Mouse (Mus musculus) common myeloid progenitor, adult 5-6 weeks (primary cell): ENCODE results near the gene Srpr. TPM values are rescaled to one million over a fixed set of nuclear protein-coding genes. Genes with fewer than 3 reads are reported as not detected.

Source experiments
- ATAC-seq: replicated peaks from 2 replicates; pipeline ENCODE4 v1.8.0; 2016; ENCODE audit warnings: low read depth, mild to moderate bottlenecking, moderate TSS enrichment, inconsistent platforms; ENCODE audit not compliant: poor library complexity, severe bottlenecking
- total RNA-seq: library from RNA; stranded (forward); fragments of 200-1000, 187-1606 nt; gene quantifications from 2 replicates; pipeline ENCODE4 v1.2.3, GENCODE M21; 2017

The Srpr gene
- total RNA-seq, 1 experiment from 2014 or later: 72.6 TPM

DNA sequence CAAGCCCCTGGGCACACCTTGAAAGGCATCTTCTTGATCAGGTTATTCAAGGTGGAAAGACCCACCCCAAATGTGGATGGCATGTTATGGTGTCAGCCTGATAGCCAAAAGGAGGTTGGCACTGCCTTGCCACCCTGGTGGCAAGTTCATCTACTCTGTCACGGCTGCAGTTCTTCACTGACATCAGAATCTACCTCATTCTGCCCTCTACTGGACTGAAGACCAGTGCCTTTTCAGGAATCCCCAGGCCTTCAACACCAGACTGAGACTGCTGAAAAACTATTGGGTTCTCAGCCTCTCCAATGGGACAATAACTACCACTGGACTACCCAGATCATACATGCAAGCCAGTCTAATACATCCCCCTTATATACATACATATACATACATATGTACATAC lies 39.8 kb downstream of the Srpr start:
- no peak for ATAC-seq

- ATAC-seq: no peak
Observed at GRCm38 (mm10) chr9:35247405-35247804, 47.4 kb downstream of the Srpr start.

GRCm38 (mm10) chr9:35249476-35249875 lies 49.5 kb downstream of the Srpr start:
- ATAC-seq: no peak

- ATAC-seq: no peak
Observed at GRCm38 (mm10) chr9:35257365-35257764, 57.4 kb downstream of the Srpr start.

DNA sequence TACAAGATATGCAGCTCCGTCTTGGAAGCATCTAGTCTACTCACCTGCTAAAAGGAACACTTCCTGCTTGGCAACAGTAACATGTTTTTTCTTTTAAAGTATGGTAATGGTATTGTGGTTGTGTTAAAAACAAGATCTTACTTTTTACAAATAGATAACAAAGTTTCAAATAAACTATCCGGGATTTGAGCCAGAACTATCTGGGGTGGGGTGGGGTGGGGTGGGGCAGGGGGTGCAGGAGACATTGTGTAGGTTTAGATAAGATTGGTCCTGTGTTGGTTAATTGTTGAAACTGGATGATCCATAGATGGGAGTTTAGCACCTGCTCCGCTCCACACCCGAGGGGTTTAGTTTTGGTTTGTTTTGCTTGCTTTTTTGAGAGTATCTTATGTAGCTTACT lies 62.4 kb downstream of the Srpr start:
- no peak for ATAC-seq

- ATAC-seq: no peak
Observed at GRCm38 (mm10) chr9:35263431-35263830, 63.5 kb downstream of the Srpr start.

- ATAC-seq: no peak
Observed at GRCm38 (mm10) chr9:35264509-35264908, 64.5 kb downstream of the Srpr start.

GRCm38 (mm10) chr9:35267146-35267975 lies 67.4 kb downstream of the Srpr start, which contains the start of the genes Fam118b and Rpusd4:
Fam118b (minus strand) TSS chr9:35267805.
Rpusd4 (plus strand) TSS chr9:35267865.
- peak; percentile 82 for ATAC-seq

DNA sequence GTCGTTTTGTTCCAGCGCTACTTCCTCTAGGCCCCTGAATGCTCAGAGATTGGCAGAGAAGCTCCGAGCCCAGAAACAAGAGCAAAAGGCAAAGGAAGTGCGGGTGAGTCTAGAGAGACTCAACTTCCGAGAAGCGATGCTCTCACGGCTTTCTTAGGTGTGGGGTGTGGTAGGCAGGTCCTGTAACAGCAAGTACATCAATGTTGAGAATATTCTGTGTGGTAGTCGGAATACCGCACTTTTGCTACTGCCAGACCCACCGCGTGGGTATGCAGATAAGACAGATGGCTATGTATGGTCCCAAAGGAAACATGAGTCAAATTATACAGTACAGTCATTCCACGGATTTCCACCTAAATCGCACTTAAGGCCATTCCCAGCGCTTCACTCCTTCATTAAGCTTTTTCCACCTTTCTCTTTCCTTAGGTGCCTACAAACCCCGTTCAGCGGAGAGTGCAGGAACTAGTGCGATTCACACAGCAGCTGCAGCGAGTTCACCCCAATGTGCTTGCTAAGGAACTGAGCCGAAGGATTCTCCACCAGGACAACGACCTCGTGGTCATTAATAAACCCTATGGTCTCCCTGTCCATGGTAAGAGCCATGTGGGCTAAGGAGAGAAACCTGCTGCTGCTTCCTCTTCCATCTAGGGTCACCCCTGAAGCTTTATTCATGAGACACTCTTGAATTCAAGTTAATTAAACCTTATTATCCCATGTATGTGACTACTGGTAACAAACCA lies 68.2 kb downstream of the Srpr start:
- ATAC-seq: peak; percentile 40

- peak; percentile 41; the same call in 1 of the 2 replicates for ATAC-seq
Observed at GRCm38 (mm10) chr9:35277855-35278365, 77.9 kb downstream of the Srpr start.

DNA sequence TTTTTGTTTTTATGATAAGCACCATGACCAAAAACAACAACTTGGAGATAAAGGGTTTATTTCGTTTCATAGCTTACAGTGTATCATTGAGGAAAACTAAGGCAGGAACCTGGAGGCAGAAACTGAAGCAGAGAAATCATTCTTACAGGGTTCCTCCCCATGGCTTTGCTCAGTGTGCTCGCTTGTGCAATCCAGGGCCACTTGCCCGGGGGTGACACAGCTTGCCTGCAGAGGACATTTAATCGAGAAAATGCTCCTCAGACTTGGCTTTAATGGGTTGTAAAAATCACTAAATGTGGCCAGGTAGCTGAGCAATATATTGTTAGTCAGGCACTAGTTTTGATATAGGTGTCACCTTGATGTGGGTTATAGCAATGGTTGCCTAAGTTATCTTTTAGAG lies 78.5 kb downstream of the Srpr start:
- ATAC-seq: no peak

GRCm38 (mm10) chr9:35282006-35282850 lies 82.3 kb downstream of the Srpr start:
- ATAC-seq: peak; percentile 84

DNA sequence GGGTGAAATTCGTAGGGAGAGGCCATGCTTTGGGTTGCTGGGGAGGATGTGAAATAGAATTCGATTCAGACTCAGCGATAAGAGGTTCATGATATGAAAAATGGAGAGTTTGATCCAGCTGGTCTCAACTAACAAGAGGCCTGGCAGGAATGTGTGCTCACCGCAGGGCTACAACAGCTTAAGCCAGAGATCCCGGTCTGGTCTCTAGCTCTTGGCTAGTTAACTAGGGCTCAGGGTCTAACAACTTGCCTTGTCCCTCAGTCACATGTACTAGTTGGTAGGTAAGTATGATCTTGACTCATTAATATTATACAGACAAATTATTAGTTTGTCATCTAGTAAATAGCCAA lies 82.9 kb downstream of the Srpr start:
- ATAC-seq: 0 out of 2 replicates have a peak, but pooled peaks have one; percentile 2

GRCm38 (mm10) chr9:35283415-35284069 lies 83.6 kb downstream of the Srpr start:
- no peak for ATAC-seq

DNA sequence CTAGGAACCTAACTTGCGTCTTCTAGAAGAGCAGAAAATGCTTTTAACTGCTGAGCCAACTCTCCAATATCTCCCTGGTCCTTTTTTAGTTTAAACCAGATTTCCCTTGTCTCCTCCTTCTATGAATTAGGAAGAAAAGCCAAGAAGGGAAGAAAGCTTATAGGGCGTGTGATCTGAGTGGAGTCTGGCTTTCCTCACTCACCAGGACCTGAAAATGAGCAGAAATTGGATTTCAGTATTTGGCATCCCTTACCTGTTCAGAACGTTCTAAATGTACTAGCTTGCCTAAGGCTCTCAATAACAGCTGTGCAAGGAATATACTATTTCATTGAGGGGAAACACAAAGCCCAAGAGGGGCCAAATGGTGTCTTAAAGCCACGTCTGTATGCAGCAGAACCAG lies 84.4 kb downstream of the Srpr start:
- no peak for ATAC-seq

GRCm38 (mm10) chr9:35286351-35286750 lies 86.4 kb downstream of the Srpr start:
- ATAC-seq: no peak

DNA sequence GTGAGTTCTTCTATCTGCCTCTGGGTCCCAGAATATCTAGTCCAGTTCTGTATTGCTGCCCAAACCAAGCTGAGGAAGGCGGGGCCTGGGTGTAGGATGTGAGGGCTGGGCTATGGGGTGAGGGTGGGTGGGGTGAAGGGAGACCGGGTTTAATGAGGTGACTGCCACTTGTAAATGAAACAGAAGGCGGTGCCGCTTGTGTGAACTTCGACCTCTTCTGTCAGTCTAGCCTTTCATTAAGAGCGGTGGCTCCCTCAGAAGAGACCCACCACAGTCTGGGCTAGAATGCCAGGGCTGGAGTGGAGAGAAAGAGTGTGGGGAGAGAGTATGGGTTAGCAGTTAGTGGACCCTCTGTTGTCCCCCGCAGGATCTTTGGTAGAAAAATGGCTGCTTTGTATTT lies 90.0 kb downstream of the Srpr start:
- ATAC-seq: no peak

GRCm38 (mm10) chr9:35290417-35290816 lies 90.4 kb downstream of the Srpr start:
- ATAC-seq: no peak

DNA sequence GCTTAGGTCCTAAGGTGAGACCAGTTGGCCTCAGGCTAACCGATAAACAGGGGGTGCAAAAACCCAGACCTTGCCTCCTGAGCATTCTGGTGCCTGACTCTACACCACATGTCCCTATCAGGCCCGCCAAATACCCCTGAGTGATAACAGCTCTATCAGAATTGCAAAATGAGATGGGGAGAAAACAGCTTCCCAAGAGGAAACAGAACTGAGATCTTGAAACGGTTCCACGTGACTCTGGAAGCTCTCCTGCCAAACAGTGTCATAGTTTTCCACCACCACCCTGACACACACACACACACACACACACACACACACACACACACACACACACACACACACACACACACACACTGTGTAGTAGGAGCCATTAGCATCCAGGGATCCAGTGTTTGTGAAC lies 90.9 kb downstream of the Srpr start:
- no peak for ATAC-seq

DNA sequence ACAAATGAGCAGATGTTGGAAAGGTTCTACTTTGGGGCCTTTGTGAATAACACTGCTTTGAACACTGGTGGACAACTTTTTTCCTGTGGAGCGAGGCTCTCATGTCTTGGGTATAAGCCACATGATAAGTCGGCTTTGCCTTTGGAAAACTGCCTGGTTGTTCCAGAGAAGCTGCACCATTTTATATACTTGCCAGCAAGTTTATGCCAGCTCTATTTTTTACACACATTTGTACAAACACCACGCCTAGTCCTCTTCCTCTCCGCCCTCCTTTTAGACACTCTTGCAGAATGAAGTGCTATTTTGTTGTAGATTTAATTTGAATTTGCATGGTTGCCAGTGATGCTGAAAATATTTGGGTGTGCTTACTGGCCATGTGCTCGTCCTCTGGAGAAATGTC lies 93.5 kb downstream of the Srpr start:
- no peak for ATAC-seq
